10 mouse cellular contexts compared by ENCODE assay signal in the genomic region with DNA sequence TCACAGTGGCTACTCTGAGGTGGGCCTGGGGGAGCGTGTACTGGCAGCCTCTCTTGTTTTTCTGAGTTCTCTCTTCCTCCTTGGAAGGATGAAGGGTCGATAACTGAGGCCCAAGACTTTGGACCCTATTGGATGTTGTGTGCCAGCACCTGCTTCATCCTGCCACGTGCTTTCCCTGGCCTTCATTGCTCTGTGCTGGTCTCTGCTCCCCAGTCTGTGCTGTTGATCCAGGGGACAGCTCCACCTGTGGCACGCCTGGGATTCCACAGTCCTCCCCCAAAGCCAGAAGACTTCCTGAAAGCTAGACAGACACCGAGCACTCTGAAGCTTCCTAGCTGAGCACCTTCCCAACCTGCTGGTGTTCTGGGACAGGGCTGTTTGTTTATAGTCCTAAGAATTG.
"Had no signal": no experiment of that assay in that cellular context is flagged by ENCODE, and none has a peak within 500 bp of the region (broad histone marks: within the 10 kb centered on the region; RNA-seq: fewer than 3 reads in every experiment).

No protein-coding gene starts in this region.

- H3K4me2 ChIP-seq: liver, embryonic 13.5 days; lung, embryonic 15.5 days; midbrain, embryonic 13.5 days had no signal

- H3K9me3 ChIP-seq: liver, embryonic 13.5 days; lung, embryonic 15.5 days; midbrain, embryonic 13.5 days had no signal

- H3K9ac ChIP-seq: liver, embryonic 13.5 days; liver, postnatal 0 days; lung, embryonic 15.5 days; midbrain, embryonic 13.5 days had no signal

- DNase-seq: kidney, adult 8-10 months; kidney, postnatal 14 days; left cerebral cortex, postnatal 4 days; liver, embryonic 13.5 days; liver, postnatal 0 days; right cerebral cortex, postnatal 14 days; thymus, adult 2 months; thymus, postnatal 25 days had no signal

- H3K27me3 ChIP-seq: liver, embryonic 13.5 days; lung, embryonic 15.5 days; midbrain, embryonic 13.5 days had no signal

- ATAC-seq: liver, postnatal 0 days; midbrain, embryonic 13.5 days had no signal

- H3K4me3 ChIP-seq: liver, embryonic 13.5 days; lung, embryonic 15.5 days; midbrain, embryonic 13.5 days had no signal

- H3K27ac ChIP-seq: liver, embryonic 13.5 days; lung, embryonic 15.5 days had no signal
